Mouse (Mus musculus) heart, embryonic 10.5 days (tissue): ENCODE results near the gene Ube2o. TPM values are rescaled to one million over a fixed set of nuclear protein-coding genes. Genes with fewer than 3 reads are reported as not detected.

Experiments used
- DNase-seq: peaks from one replicate; pipeline ENCODE4 v3.0.0-alpha.2; 2017; ENCODE audit warnings: low spot score
- H3K27ac ChIP-seq: fragments of 300-500 bp; sonication (generic); 2 replicates; pipeline ENCODE4 v1.5.1; 2016; ENCODE audit warnings: mild to moderate bottlenecking
- H3K27me3 ChIP-seq: fragments of 300-500 bp; sonication (generic); 2 replicates; pipeline ENCODE4 v1.6.1; 2016; ENCODE audit warnings: mild to moderate bottlenecking; ENCODE audit not compliant: poor library complexity, insufficient read depth, severe bottlenecking
- H3K36me3 ChIP-seq: fragments of 300-500 bp; sonication (generic); 2 replicates; pipeline ENCODE4 v1.6.1; 2016; ENCODE audit warnings: mild to moderate bottlenecking, moderate library complexity
- H3K4me1 ChIP-seq: fragments of 300-500 bp; sonication (generic); 2 replicates; pipeline ENCODE4 v1.6.1; 2016; ENCODE audit warnings: mild to moderate bottlenecking
- H3K4me3 ChIP-seq: fragments of 300-500 bp; sonication (generic); 2 replicates; pipeline ENCODE4 v1.5.1; 2016; ENCODE audit warnings: mild to moderate bottlenecking, moderate library complexity
- H3K9me3 ChIP-seq: fragments of 300-500 bp; sonication (generic); 2 replicates; pipeline ENCODE4 v1.6.1; 2016; ENCODE audit warnings: mild to moderate bottlenecking, moderate library complexity
- WGBS: fragments of 180-500 bp; shearing (Covaris S2); methylation state at CpG from one replicate; pipeline ENCODE4 v1.1.7; 2016; 5-methylcytosine and 5-hydroxymethylcytosine counted together
- polyA plus RNA-seq: library from polyadenylated mRNA; unstranded; fragments of >200 nt; fragmentation: Nextera tagmentation; extraction: Ambion mirVana; gene quantifications from 2 replicates; pipeline ENCODE4 v1.2.1, GENCODE M21; 2016

Ube2o gene
- polyA plus RNA-seq, 1 experiment from 2014 or later = 10.3 TPM

DNA sequence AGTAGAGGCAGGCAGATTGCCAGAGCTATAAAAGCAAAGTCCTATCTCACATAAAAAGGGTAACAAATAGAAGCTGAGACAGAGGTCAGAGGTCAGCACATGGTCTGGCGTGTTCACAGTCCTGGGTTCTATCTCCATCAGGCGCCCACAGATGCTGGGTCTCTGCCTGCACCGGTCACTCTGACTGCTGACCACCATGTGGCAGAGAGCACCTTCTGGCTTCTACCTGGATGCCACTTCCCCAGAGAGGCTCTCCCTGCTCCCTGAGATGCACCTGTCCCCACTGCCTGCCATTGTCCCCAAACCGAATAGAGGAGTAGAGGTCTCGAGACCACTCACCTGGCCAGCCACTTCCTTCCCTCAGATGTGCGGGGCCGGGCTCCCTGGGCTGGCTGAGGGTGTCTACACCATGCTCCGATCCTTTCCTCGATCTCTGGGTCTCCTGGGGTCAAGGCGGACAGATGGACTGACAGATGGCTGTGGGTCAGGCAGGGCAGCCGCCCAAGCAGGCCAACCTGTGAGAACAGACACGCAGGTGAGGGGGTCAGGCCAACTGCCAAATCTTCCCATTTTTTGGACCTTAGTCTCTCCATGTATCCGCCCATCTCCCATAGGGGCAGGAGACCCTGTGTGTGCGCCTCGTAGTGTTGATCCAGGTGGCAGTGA lies 28.9 kb upstream of the Ube2o start:
- no peak overlapping the region for H3K4me3 ChIP-seq
- 79% methylated on average over 15 of the region's 15 CpGs for WGBS
- peaks cover 34% of the 10 kb centered on the region for H3K36me3 ChIP-seq
- DNase-seq = no peak
- no peaks in the 10 kb centered on the region for H3K9me3 ChIP-seq
- H3K27ac ChIP-seq = 0 out of 2 replicates have a peak overlapping the region, but pooled peaks have one; percentile 30
- H3K27me3 ChIP-seq = 0 out of 2 replicates have a peak, but pooled peaks cover 3% of the 10 kb centered on the region
- H3K4me1 ChIP-seq = peaks cover 38% of the 10 kb centered on the region

DNA sequence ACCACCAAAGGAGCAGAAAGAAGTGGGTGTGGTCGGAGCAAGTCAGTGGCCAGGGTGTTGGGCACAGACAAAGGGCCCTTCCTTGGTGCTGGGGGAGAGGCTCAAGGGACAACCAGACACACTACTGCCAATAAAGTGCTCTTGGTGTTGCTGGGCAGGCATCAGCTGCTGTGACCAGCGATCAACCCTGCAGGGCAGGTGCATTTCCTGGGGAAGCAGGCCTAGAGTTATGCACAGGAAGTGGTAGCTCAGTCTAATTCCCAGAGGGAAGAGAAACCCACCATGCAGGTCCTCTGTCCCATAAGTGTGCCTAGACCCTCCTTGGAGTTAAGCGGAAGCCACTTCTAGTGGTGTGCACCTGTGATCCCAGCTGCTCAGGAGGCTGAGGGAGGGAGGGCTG lies 26.5 kb upstream of the Ube2o start:
- H3K36me3 ChIP-seq = peaks cover 57% of the 10 kb centered on the region
- no peaks in the 10 kb centered on the region for H3K9me3 ChIP-seq
- 93% methylated on average over 3 of the region's 3 CpGs for WGBS

GRCm38 (mm10) chr11:116604097-116604496 lies 22.9 kb upstream of the Ube2o start:
- Histone ChIP-seq H3K36me3 (peaks cover 89% of the 10 kb centered on the region), H3K9me3 (no peaks in the 10 kb centered on the region), H3K4me3 (no peak overlapping the region), H3K27ac (peak overlapping the region; percentile 48; the same call in 1 of the 2 replicates), H3K4me1 (peaks cover 25% of the 10 kb centered on the region), H3K27me3 (peaks cover 17% of the 10 kb centered on the region)
- DNase-seq = no peak
- 82% methylated on average over 12 of the region's 12 CpGs for WGBS

More for the DNA sequence above, 26.5 kb upstream of the Ube2o start:
- Histone ChIP-seq H3K27me3 (peaks cover 6% of the 10 kb centered on the region; the same call in 1 of the 2 replicates), H3K4me1 (peaks cover 36% of the 10 kb centered on the region), H3K4me3 (no peak overlapping the region), H3K27ac (no peak overlapping the region)
- DNase-seq = no peak

GRCm38 (mm10) chr11:116603339-116603738 lies 22.1 kb upstream of the Ube2o start:
- WGBS = 74% methylated on average over 10 of the region's 10 CpGs
- no peak for DNase-seq

GRCm38 (mm10) chr11:116602043-116602442 lies 20.8 kb upstream of the Ube2o start:
- peaks cover 24% of the 10 kb centered on the region for H3K27me3 ChIP-seq
- H3K27ac ChIP-seq = no peak overlapping the region
- H3K36me3 ChIP-seq = peaks cover 90% of the 10 kb centered on the region
- H3K9me3 ChIP-seq = no peaks in the 10 kb centered on the region
- no peak overlapping the region for H3K4me3 ChIP-seq
- H3K4me1 ChIP-seq = peaks cover 17% of the 10 kb centered on the region
- 90% methylated on average over 8 of the region's 8 CpGs for WGBS
- no peak for DNase-seq

More at GRCm38 (mm10) chr11:116603339-116603738, 22.1 kb upstream of the Ube2o start:
- Histone ChIP-seq H3K27me3 (peaks cover 17% of the 10 kb centered on the region), H3K4me1 (peaks cover 19% of the 10 kb centered on the region), H3K4me3 (no peak overlapping the region), H3K36me3 (peaks cover 92% of the 10 kb centered on the region), H3K27ac (0 out of 2 replicates have a peak overlapping the region, but pooled peaks have one; percentile 48), H3K9me3 (no peaks in the 10 kb centered on the region)

- DNase-seq = no peak
- peaks cover 30% of the 10 kb centered on the region for H3K27me3 ChIP-seq
- WGBS = 88% methylated on average over 8 of the region's 8 CpGs
Observed at GRCm38 (mm10) chr11:116601166-116601565, 19.9 kb upstream of the Ube2o start.

GRCm38 (mm10) chr11:116599230-116599629 lies 18.0 kb upstream of the Ube2o start:
- H3K27ac ChIP-seq = no peak overlapping the region
- peaks cover 32% of the 10 kb centered on the region for H3K27me3 ChIP-seq
- no peaks in the 10 kb centered on the region for H3K9me3 ChIP-seq
- no peak overlapping the region for H3K4me3 ChIP-seq
- WGBS = 88% methylated on average over 15 of the region's 15 CpGs
- peaks cover 69% of the 10 kb centered on the region for H3K36me3 ChIP-seq
- H3K4me1 ChIP-seq = peaks cover 10% of the 10 kb centered on the region
- no peak for DNase-seq

More at GRCm38 (mm10) chr11:116601166-116601565, 19.9 kb upstream of the Ube2o start:
- Histone ChIP-seq H3K4me3 (no peak overlapping the region), H3K9me3 (no peaks in the 10 kb centered on the region), H3K27ac (no peak overlapping the region), H3K4me1 (peaks cover 17% of the 10 kb centered on the region), H3K36me3 (peaks cover 87% of the 10 kb centered on the region)

DNA sequence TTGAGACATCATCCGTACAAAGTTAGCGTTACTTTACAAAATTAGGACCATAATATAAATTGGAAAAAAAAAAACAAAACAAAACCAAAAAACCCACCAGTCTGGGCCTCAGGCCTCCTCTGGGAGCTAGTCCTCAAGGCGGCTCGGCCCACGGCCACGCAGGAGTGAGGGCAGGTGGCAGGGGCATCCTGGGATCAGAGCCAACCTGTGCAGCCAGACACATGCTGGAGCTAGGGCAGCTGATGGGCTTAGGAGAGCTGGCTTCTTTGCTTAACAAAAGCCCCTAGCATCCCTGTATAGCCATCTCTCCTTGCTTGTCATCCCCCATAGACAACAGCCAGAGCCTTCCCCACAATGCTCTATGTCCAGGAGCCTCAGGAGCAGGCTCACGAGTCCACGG lies 16.9 kb upstream of the Ube2o start:
- H3K27ac ChIP-seq = no peak overlapping the region
- WGBS = 85% methylated on average over 8 of the region's 8 CpGs
- no peak overlapping the region for H3K4me3 ChIP-seq
- H3K4me1 ChIP-seq = no peaks in the 10 kb centered on the region; the same call in none of the 2 replicates
- H3K9me3 ChIP-seq = no peaks in the 10 kb centered on the region
- peaks cover 58% of the 10 kb centered on the region for H3K36me3 ChIP-seq
- H3K27me3 ChIP-seq = peaks cover 32% of the 10 kb centered on the region
- DNase-seq = no peak

DNA sequence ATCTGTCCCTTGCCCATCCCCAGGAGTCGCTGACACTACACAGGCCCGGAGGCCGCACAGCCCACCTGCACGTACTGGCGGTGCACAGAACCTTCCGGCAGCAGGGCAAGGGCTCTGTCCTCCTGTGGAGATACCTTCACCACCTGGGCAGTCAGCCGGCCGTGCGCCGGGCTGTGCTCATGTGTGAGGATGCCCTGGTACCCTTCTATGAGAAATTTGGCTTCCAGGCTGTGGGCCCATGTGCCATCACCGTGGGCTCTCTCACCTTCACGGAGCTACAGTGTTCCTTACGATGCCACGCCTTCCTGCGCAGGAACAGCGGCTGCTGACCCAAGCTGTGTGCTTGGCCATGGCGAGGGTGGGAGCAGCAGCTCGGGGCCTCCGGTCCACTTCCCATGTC lies 15.5 kb upstream of the Ube2o start:
- no peak overlapping the region for H3K4me3 ChIP-seq
- H3K9me3 ChIP-seq = no peaks in the 10 kb centered on the region
- H3K27ac ChIP-seq = no peak overlapping the region
- peaks cover 29% of the 10 kb centered on the region for H3K27me3 ChIP-seq
- H3K36me3 ChIP-seq = peaks cover 47% of the 10 kb centered on the region
- WGBS = 81% methylated on average over 19 of the region's 19 CpGs
- peaks cover 5% of the 10 kb centered on the region for H3K4me1 ChIP-seq
- DNase-seq = no peak

DNA sequence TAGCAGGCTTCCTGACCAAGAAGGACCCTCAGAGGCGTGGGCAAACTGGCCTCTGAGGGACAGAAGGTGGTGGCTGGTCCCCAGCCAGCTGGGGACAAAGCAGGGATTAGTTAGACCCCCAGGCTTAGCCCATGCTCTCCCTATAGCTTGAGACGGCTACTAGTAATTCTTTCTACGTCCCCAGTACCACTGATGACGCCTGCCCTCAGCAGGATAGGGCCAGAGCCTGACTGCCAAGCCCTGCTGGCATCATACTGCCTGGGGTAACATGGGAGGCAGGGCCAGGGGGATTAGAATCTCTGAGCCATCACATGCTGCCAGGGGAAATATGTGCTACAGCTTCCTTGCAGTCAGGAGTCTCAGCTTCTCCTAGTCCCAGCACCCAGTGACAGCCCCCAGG lies 12.1 kb upstream of the Ube2o start:
- DNase-seq = no peak
- Histone ChIP-seq H3K27ac (no peak overlapping the region), H3K4me3 (no peak overlapping the region), H3K4me1 (peaks cover 13% of the 10 kb centered on the region; the same call in 1 of the 2 replicates), H3K27me3 (peaks cover 31% of the 10 kb centered on the region), H3K9me3 (no peaks in the 10 kb centered on the region), H3K36me3 (peaks cover 14% of the 10 kb centered on the region)
- 69% methylated on average over 4 of the region's 4 CpGs for WGBS

DNA sequence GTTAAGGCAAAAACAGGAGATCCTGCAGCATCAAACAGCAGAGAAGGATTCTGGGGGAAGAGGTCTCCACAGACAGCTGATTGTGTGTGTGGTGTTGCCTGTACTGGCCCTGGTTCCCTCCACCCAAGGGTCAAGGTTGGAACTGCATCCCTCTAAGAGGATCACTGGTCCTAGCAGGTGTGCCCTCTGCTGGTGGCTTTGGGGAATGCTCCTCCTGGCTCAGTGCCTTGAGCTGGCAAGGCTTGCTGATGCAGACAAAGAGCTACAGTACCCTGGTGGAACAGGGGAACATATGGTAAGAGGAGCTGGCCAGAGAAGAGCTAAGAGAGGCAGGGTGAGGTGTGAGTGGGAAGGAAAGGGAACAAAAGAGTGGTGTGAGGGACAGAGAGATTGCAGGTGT lies 11.2 kb upstream of the Ube2o start:
- no peak overlapping the region for H3K4me3 ChIP-seq
- H3K27ac ChIP-seq = no peak overlapping the region
- H3K36me3 ChIP-seq = peaks cover 7% of the 10 kb centered on the region
- DNase-seq = peak; percentile 95
- peaks cover 36% of the 10 kb centered on the region for H3K27me3 ChIP-seq
- H3K9me3 ChIP-seq = no peaks in the 10 kb centered on the region
- H3K4me1 ChIP-seq = peaks cover 13% of the 10 kb centered on the region

GRCm38 (mm10) chr11:116591621-116592020 lies 10.4 kb upstream of the Ube2o start:
- Histone ChIP-seq H3K36me3 (peaks cover under 1% of the 10 kb centered on the region), H3K27ac (no peak overlapping the region; the same call in 1 of the 2 replicates), H3K4me3 (no peak overlapping the region), H3K4me1 (peaks cover 22% of the 10 kb centered on the region), H3K9me3 (no peaks in the 10 kb centered on the region), H3K27me3 (peaks cover 35% of the 10 kb centered on the region)
- no peak for DNase-seq
- WGBS = 77% methylated on average over 4 of the region's 4 CpGs

- peaks cover 33% of the 10 kb centered on the region for H3K4me1 ChIP-seq
- 56% methylated on average over 8 of the region's 8 CpGs for WGBS
Observed at GRCm38 (mm10) chr11:116589574-116589973, 8.3 kb upstream of the Ube2o start.

More at GRCm38 (mm10) chr11:116589574-116589973, 8.3 kb upstream of the Ube2o start:
- Histone ChIP-seq H3K36me3 (no peaks in the 10 kb centered on the region), H3K27ac (no peak overlapping the region), H3K27me3 (peaks cover 25% of the 10 kb centered on the region), H3K9me3 (no peaks in the 10 kb centered on the region), H3K4me3 (no peak overlapping the region)
- no peak for DNase-seq
